Mouse (Mus musculus) myocyte (in vitro differentiated cells): ENCODE data around the gene Hras. TPM values are rescaled to one million over a fixed set of nuclear protein-coding genes. Genes with fewer than 3 reads are reported as not detected.

Experiments used
- H3K27me3 ChIP-seq: one replicate; pipeline ENCODE4 v1.6.1; 2011; ENCODE audit not compliant: control insufficient read depth, insufficient read depth, insufficient read length
- H3K36me3 ChIP-seq: one replicate; pipeline ENCODE4 v1.6.1; 2011; ENCODE audit not compliant: control insufficient read depth, insufficient read depth
- H3K4me2 ChIP-seq: one replicate; pipeline ENCODE4 v1.6.1; 2011; ENCODE audit warnings: low read depth, control low read depth
- H3K4me3 ChIP-seq: one replicate; pipeline ENCODE4 v1.5.1; 2011; ENCODE audit warnings: mild to moderate bottlenecking, control low read depth, moderate library complexity
- H3K79me2 ChIP-seq: one replicate; pipeline ENCODE4 v1.6.1; 2011; ENCODE audit not compliant: control insufficient read depth, insufficient read depth
- H3ac ChIP-seq: one replicate; pipeline ENCODE4 v1.6.1; 2011; ENCODE audit not compliant: control insufficient read depth, insufficient read length
- CEBPB ChIP-seq: IDR thresholded peaks from 2 replicates; pipeline ENCODE4 v1.6.1; 2011; ENCODE audit warnings: mild to moderate bottlenecking, moderate library complexity; ENCODE audit not compliant: poor library complexity, insufficient read depth, severe bottlenecking
- E2F4 ChIP-seq: IDR thresholded peaks from one replicate; pipeline ENCODE4 v1.6.1; 2011; ENCODE audit warnings: mild to moderate bottlenecking, control low read depth, moderate library complexity; ENCODE audit not compliant: insufficient read depth
- MAX ChIP-seq: IDR thresholded peaks from one replicate; pipeline ENCODE4 v1.6.1; 2011; ENCODE audit warnings: low read depth, mild to moderate bottlenecking, control low read depth
- MYOD1 ChIP-seq, 3 experiments: IDR thresholded peaks; one replicate each; pipeline ENCODE4 v1.6.1; 2011; ENCODE audit warnings: control low read depth in 2 of 3, low read depth in 2 of 3, mild to moderate bottlenecking in 2 of 3, moderate library complexity in 1 of 3; ENCODE audit not compliant: insufficient read length in 2 of 3, control insufficient read depth in 1 of 3
- MYOG ChIP-seq, 3 experiments: IDR thresholded peaks; one replicate each; pipeline ENCODE4 v1.6.1; 2011; ENCODE audit warnings: control low read depth in 2 of 3, low read depth in 2 of 3, mild to moderate bottlenecking in 2 of 3; ENCODE audit not compliant: insufficient read length in 2 of 3, control insufficient read depth in 1 of 3, insufficient read depth in 1 of 3
- POLR2A ChIP-seq: IDR thresholded peaks from one replicate; pipeline ENCODE4 v1.6.1; 2011; ENCODE audit warnings: low read depth, mild to moderate bottlenecking, control low read depth, moderate library complexity; ENCODE audit not compliant: insufficient read length
- POLR2AphosphoS2 ChIP-seq: IDR thresholded peaks from one replicate; pipeline ENCODE4 v1.6.1; 2011; ENCODE audit warnings: low read depth, control low read depth; ENCODE audit not compliant: insufficient read length
- REST ChIP-seq: IDR thresholded peaks from one replicate; pipeline ENCODE4 v1.6.1; 2011; ENCODE audit warnings: mild to moderate bottlenecking, control low read depth, moderate library complexity; ENCODE audit not compliant: insufficient read depth, insufficient read length
- SRF ChIP-seq: IDR thresholded peaks from one replicate; pipeline ENCODE4 v1.6.1; 2011; ENCODE audit warnings: low read depth; ENCODE audit not compliant: control insufficient read depth, insufficient read length
- TCF12 ChIP-seq: IDR thresholded peaks from one replicate; pipeline ENCODE4 v1.6.1; 2011; ENCODE audit warnings: mild to moderate bottlenecking, control low read depth; ENCODE audit not compliant: poor library complexity, insufficient read depth, severe bottlenecking
- TCF3 ChIP-seq: IDR thresholded peaks from one replicate; pipeline ENCODE4 v1.6.1; 2011; ENCODE audit warnings: low read depth, control low read depth; ENCODE audit not compliant: insufficient read length
- USF1 ChIP-seq: IDR thresholded peaks from one replicate; pipeline ENCODE4 v1.6.1; 2011; ENCODE audit warnings: low read depth, mild to moderate bottlenecking, control low read depth, moderate library complexity
- polyA plus RNA-seq: library from polyadenylated mRNA; unstranded; fragments of >200 nt; fragmentation: generic; extraction: Trizol; gene quantifications from one replicate; pipeline ENCODE4 v1.2.1, GENCODE M21; 2012; ENCODE audit warnings: missing spikeins

The Hras gene
- polyA plus RNA-seq, 1 experiment: 215 TPM

GRCm38 (mm10) chr7:141191036-141191435 is 2.8 kb downstream of the Hras start:
- H3K4me3 ChIP-seq: no peak overlapping the region
- H3K4me2 ChIP-seq: no peak overlapping the region
- peaks cover 9% of the 10 kb centered on the region for H3K79me2 ChIP-seq
- TF ChIP-seq MYOG (IDR thresholded peaks at IDR 0.05; ENCODE audit: control insufficient read depth in 1 of 3, insufficient read depth in 1 of 3, insufficient read length in 2 of 3, low read depth in 2 of 3): no peak
- TF ChIP-seq MAX: no peak
- TF ChIP-seq SRF: no peak
- TF ChIP-seq REST: no peak
- TF ChIP-seq POLR2A: no peak
- no peak for TF ChIP-seq MYOD1 (IDR thresholded peaks at IDR 0.05; ENCODE audit: control insufficient read depth in 1 of 3, insufficient read length in 2 of 3, low read depth in 2 of 3)
- TF ChIP-seq POLR2AphosphoS2: no peak
- no peak for TF ChIP-seq USF1
- no peak for TF ChIP-seq E2F4
- no peak for TF ChIP-seq CEBPB
- TF ChIP-seq TCF3: no peak
- TF ChIP-seq TCF12: no peak
- no peak overlapping the region for H3ac ChIP-seq
- no peaks in the 10 kb centered on the region for H3K27me3 ChIP-seq
- peaks cover 18% of the 10 kb centered on the region for H3K36me3 ChIP-seq

GRCm38 (mm10) chr7:141190220-141190619 is 3.6 kb downstream of the Hras start:
- Histone ChIP-seq H3K27me3 (no peaks in the 10 kb centered on the region), H3K4me3 (no peak overlapping the region), H3ac (no peak overlapping the region), H3K36me3 (peaks cover 18% of the 10 kb centered on the region), H3K79me2 (peaks cover 9% of the 10 kb centered on the region), H3K4me2 (no peak overlapping the region)
- TF ChIP-seq E2F4: no peak
- no peak for TF ChIP-seq MYOG (IDR thresholded peaks at IDR 0.05; ENCODE audit: control insufficient read depth in 1 of 3, insufficient read depth in 1 of 3, insufficient read length in 2 of 3, low read depth in 2 of 3)
- TF ChIP-seq TCF3: no peak
- TF ChIP-seq CEBPB: no peak
- TF ChIP-seq POLR2A: no peak
- TF ChIP-seq USF1: no peak
- no peak for TF ChIP-seq REST
- no peak for TF ChIP-seq SRF
- no peak for TF ChIP-seq TCF12
- no peak for TF ChIP-seq MYOD1 (IDR thresholded peaks at IDR 0.05; ENCODE audit: control insufficient read depth in 1 of 3, insufficient read length in 2 of 3, low read depth in 2 of 3)
- no peak for TF ChIP-seq MAX
- no peak for TF ChIP-seq POLR2AphosphoS2

- H3K4me2 ChIP-seq: no peak overlapping the region
- no peak for TF ChIP-seq MAX
- no peak for TF ChIP-seq TCF12
- no peak for TF ChIP-seq SRF
- TF ChIP-seq POLR2A: no peak
- no peak for TF ChIP-seq REST
- TF ChIP-seq TCF3: no peak
- TF ChIP-seq CEBPB: no peak
- no peaks in the 10 kb centered on the region for H3K27me3 ChIP-seq
- peaks cover 18% of the 10 kb centered on the region for H3K36me3 ChIP-seq
- H3K79me2 ChIP-seq: peaks cover 9% of the 10 kb centered on the region
- H3K4me3 ChIP-seq: no peak overlapping the region
- H3ac ChIP-seq: no peak overlapping the region
Measured at GRCm38 (mm10) chr7:141188733-141189132, 5.1 kb downstream of the Hras start.

- Histone ChIP-seq H3K79me2 (peaks cover 9% of the 10 kb centered on the region), H3ac (no peak overlapping the region), H3K4me3 (no peak overlapping the region), H3K27me3 (no peaks in the 10 kb centered on the region), H3K4me2 (no peak overlapping the region), H3K36me3 (peaks cover 18% of the 10 kb centered on the region)
- TF ChIP-seq SRF (no peak), POLR2AphosphoS2 (peak; percentile 52)
Measured at GRCm38 (mm10) chr7:141188194-141188593, 5.6 kb downstream of the Hras start.

- no peaks in the 10 kb centered on the region for H3K36me3 ChIP-seq
- no peak overlapping the region for H3K4me3 ChIP-seq
- peaks cover 6% of the 10 kb centered on the region for H3K27me3 ChIP-seq
- H3K79me2 ChIP-seq: no peaks in the 10 kb centered on the region
- H3K4me2 ChIP-seq: peak overlapping the region; percentile 22
- no peak overlapping the region for H3ac ChIP-seq
- TF ChIP-seq MAX: no peak
- TF ChIP-seq MYOD1 (IDR thresholded peaks at IDR 0.05; ENCODE audit: control insufficient read depth in 1 of 3, insufficient read length in 2 of 3, low read depth in 2 of 3): no peak
- TF ChIP-seq USF1: no peak
- no peak for TF ChIP-seq TCF3
- no peak for TF ChIP-seq SRF
- TF ChIP-seq TCF12: no peak
- no peak for TF ChIP-seq MYOG (IDR thresholded peaks at IDR 0.05; ENCODE audit: control insufficient read depth in 1 of 3, insufficient read depth in 1 of 3, insufficient read length in 2 of 3, low read depth in 2 of 3)
- no peak for TF ChIP-seq POLR2A
- TF ChIP-seq E2F4: no peak
- no peak for TF ChIP-seq REST
- TF ChIP-seq POLR2AphosphoS2: no peak
- no peak for TF ChIP-seq CEBPB
Measured at GRCm38 (mm10) chr7:141176173-141176572, 17.6 kb downstream of the Hras start.
